Mouse (Mus musculus) spleen, embryonic (tissue): ENCODE data around the gene Apba2.

Source experiments
- CTCF ChIA-PET: fragments of 350-600 bp; sonication (Branson Sonifier 250); formaldehyde crosslinking; loops from one replicate; lab custom pipeline; 2022; lab: Charles Lee

Gene Apba2

GRCm38 (mm10) chr7:64531297-64531696 lies 29.8 kb downstream of the Apba2 start:
- CTCF ChIA-PET = no interaction called here

- CTCF ChIA-PET = no interaction called here
Measured at GRCm38 (mm10) chr7:64533374-64533773, 31.9 kb downstream of the Apba2 start.

GRCm38 (mm10) chr7:64535269-64535668 lies 33.8 kb downstream of the Apba2 start:
- CTCF ChIA-PET = no interaction called here

GRCm38 (mm10) chr7:64539450-64540148 lies 38.1 kb downstream of the Apba2 start:
- CTCF ChIA-PET = no interaction called here

- CTCF ChIA-PET = no interaction called here
Measured at GRCm38 (mm10) chr7:64546801-64547200, 45.3 kb downstream of the Apba2 start.

GRCm38 (mm10) chr7:64550856-64551255 lies 49.4 kb downstream of the Apba2 start:
- CTCF ChIA-PET = no interaction called here

- CTCF ChIA-PET = no interaction called here
Measured at GRCm38 (mm10) chr7:64552523-64553190, 51.2 kb downstream of the Apba2 start.

GRCm38 (mm10) chr7:64561711-64562498 lies 60.4 kb downstream of the Apba2 start:
- CTCF ChIA-PET = no interaction called here

GRCm38 (mm10) chr7:64564891-64565571 lies 63.5 kb downstream of the Apba2 start:
- CTCF ChIA-PET = no interaction called here

- CTCF ChIA-PET = no interaction called here
Measured at GRCm38 (mm10) chr7:64566371-64567243, 65.1 kb downstream of the Apba2 start.

GRCm38 (mm10) chr7:64568722-64569121 lies 67.2 kb downstream of the Apba2 start:
- CTCF ChIA-PET = no interaction called here

GRCm38 (mm10) chr7:64569676-64570075 lies 68.2 kb downstream of the Apba2 start:
- CTCF ChIA-PET = no interaction called here

- CTCF ChIA-PET = no interaction called here
Measured at GRCm38 (mm10) chr7:64570914-64571313, 69.4 kb downstream of the Apba2 start.

- CTCF ChIA-PET = no interaction called here
Measured at GRCm38 (mm10) chr7:64574144-64574543, 72.6 kb downstream of the Apba2 start.

GRCm38 (mm10) chr7:64576519-64576951 lies 75.0 kb downstream of the Apba2 start:
- CTCF ChIA-PET = no interaction called here

- CTCF ChIA-PET = no interaction called here
Measured at GRCm38 (mm10) chr7:64578176-64578575, 76.7 kb downstream of the Apba2 start.

GRCm38 (mm10) chr7:64579887-64580286 lies 78.4 kb downstream of the Apba2 start:
- CTCF ChIA-PET = no interaction called here

- CTCF ChIA-PET = no interaction called here
Measured at GRCm38 (mm10) chr7:64580293-64580692, 78.8 kb downstream of the Apba2 start.

- CTCF ChIA-PET = no interaction called here
Measured at GRCm38 (mm10) chr7:64582358-64582757, 80.9 kb downstream of the Apba2 start.

GRCm38 (mm10) chr7:64583670-64584121 lies 82.2 kb downstream of the Apba2 start:
- CTCF ChIA-PET = interaction anchor here (0.7 kb wide), 1 partner anchor 1353 kb away, joined by 20 read pairs; no protein-coding TSS in a partner anchor

GRCm38 (mm10) chr7:64586133-64586532 lies 84.6 kb downstream of the Apba2 start:
- CTCF ChIA-PET = no interaction called here
